Mouse (Mus musculus): Measurements from ENCODE around the gene Ampd3.
A peak's percentile ranks its signal among the peaks of the same experiment; 100 is the strongest.

The Ampd3 gene

GRCm38 (mm10) chr7:110768001-110768400, at the start of gene Ampd3:
TSS of gene Ampd3 (plus strand) at chr7:110768206.
- DNase-seq (ENCODE audit: low spot score in 2 of 2), result no peak

- DNase-seq (ENCODE audit: low spot score in 2 of 2), result no peak
These were observed 49.5 kb upstream of the Ampd3 start for GRCm38 (mm10) chr7:110718505-110718904.

- no peak for DNase-seq (ENCODE audit: low spot score in 2 of 2)
These were observed 48.1 kb upstream of the Ampd3 start for GRCm38 (mm10) chr7:110719857-110720256.

DNA sequence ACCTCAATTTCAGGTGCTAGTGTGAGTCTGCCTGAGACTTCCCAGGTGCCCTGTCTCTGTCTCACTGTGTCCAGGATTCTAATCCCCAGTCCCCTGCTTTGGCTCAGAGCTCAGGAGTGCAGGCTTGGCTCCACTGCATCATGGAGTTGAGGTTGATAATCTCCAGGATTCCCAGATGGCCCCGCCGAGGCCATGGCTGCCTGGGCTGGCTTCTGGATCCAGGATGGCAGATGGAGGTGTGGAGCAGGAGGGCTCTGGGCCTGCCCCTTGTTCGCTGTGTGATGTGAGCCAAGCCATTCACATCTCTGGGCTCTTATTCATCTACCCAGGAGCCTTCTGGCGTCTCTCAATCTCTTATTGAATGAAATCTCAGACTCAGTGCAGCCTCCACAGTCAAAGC, 45.8 kb upstream of the Ampd3 start:
- no peak for DNase-seq (ENCODE audit: low spot score in 2 of 2)

DNA sequence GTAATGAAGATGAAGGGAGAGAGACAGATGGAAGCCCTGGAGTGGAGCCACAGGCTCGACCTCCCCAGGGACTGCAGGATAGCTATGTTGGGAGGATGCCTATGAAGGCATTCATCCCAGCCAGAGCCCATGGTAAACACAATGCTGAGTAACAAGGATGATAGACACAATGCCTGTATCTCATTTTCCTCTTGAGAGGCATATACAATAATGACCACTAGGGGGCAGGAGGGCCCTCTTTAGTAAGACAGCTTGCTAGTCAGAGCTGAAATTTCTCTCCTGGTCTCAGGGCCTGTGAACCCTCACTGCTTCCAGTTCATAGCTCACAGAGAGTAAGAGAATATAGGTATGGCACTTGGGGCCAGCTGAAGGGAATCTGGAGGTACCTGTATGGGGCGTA, 41.0 kb upstream of the Ampd3 start:
- DNase-seq (ENCODE audit: low spot score in 2 of 2), result peak; percentile 5 to 69

DNA sequence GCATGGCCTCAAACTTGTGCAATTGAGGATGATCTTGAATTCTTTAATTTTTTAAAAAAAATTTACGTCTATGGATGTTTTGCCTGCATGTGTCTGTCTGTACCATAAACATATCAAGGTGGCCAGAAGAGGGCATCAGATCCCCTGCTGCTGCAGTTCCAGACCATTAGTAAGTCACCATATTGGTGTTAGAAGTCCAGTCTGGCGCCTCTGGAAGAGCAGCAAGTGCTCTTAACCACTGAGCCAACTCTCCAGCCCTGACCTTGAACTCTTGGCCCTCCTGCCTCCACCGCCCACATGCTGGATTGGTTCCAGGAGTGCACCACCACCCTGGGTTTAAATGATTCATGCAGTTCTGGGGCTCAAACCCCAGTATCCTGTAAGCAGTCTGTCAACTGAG, 39.1 kb upstream of the Ampd3 start:
- DNase-seq (ENCODE audit: low spot score in 2 of 2), result peak in 1 of 2 experiments; percentile 11

- DNase-seq (ENCODE audit: low spot score in 2 of 2), result no peak
These were observed 38.7 kb upstream of the Ampd3 start for GRCm38 (mm10) chr7:110729295-110729694.

DNA sequence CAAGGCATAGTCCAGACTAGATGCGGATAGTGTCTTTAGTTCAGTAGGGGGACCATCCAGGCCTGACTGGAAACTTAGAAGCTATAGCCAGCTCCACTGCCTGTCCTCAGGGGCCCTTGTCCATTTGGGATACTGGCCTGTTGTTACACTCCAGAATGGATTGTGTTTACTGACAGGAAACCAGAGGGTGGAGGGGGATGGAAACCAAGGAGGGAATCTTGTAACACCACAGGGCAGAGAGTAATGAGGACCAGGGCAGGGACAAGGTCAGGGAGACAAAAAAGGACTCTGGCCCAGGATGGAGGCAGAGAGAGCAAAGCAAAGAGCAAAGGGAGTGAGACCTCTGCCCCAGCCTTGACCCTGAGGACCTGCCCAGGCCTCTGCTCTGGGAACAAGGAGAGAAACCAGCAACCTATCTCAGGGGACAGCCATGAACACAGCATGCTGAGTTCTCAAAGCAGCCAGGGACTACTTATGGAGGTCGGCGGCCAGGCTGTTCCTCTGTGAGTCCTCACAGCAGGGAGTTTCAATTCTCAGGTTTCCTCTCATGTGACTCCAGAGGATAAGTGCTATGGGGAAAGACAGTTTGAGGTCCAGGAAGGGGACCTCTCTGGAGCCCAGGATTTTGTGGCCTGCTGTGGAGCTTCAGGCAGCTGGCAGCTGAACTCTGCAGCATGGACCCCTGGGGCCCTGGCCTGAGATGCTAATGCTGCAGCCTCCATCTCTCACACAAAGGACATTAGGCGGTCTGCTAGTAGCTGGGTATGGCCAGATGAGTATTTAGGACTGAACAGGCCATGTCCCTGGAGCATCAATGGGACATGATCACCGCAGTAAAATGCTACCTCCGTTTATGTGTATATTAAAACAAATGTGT, 36.7 kb upstream of the Ampd3 start:
- DNase-seq (ENCODE audit: low spot score in 2 of 2), result no peak

- DNase-seq (ENCODE audit: low spot score in 2 of 2), result no peak
These were observed 35.9 kb upstream of the Ampd3 start for GRCm38 (mm10) chr7:110732001-110732632.

- no peak for DNase-seq (ENCODE audit: low spot score in 2 of 2)
These were observed 31.1 kb upstream of the Ampd3 start for GRCm38 (mm10) chr7:110736914-110737313.

- no peak for DNase-seq (ENCODE audit: low spot score in 2 of 2)
These were observed 28.2 kb upstream of the Ampd3 start for GRCm38 (mm10) chr7:110739764-110740163.

DNA sequence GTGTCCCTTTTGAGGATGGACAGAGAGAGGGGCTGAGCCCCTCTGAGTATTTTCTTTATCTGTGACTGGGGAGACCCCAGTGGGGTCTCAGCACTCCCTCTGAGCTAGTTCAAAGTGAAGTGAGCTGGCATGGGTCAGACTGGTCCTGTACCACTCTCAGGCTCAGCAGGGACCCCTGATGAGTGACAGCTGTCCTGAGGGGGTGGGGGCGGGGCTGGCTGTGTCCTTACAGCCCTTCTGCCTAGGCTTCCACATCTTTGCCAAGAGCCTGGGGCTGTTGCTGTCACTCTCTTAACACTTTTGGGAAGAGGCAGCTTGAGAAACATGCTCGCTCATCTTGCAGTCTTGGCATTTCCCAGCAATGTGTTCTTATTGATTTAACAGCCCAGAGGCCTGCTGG, 27.8 kb upstream of the Ampd3 start:
- DNase-seq (ENCODE audit: low spot score in 2 of 2), result no peak

- DNase-seq (ENCODE audit: low spot score in 2 of 2), result no peak
These were observed 26.0 kb upstream of the Ampd3 start for GRCm38 (mm10) chr7:110742022-110742421.

DNA sequence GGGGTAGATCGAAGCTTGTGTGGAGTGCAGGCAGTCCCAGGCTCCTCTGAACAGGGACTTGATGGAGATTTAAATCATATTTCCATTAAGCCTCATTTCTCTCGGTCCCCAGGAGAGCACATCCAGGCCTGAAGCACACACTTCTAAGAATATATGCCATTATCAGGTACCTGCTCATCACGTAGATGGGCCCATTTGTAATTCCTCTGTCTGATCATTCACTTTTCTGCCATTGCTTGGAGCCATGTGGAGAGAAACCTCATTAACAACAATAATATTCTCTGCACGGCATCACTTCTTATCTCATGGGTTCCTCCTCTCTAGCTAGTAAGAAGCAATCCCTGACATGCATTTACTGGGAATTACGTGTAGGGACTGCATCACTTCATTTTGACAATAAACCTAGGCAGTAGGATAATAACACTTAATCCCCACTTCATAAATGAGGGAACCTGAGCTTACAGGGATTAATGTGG, 21.9 kb upstream of the Ampd3 start:
- DNase-seq (ENCODE audit: low spot score in 2 of 2), result no peak

- no peak for DNase-seq (ENCODE audit: low spot score in 2 of 2)
These were observed 21.2 kb upstream of the Ampd3 start for GRCm38 (mm10) chr7:110746809-110747208.

- DNase-seq (ENCODE audit: low spot score in 2 of 2), result no peak
These were observed 17.2 kb upstream of the Ampd3 start for GRCm38 (mm10) chr7:110750834-110751233.

DNA sequence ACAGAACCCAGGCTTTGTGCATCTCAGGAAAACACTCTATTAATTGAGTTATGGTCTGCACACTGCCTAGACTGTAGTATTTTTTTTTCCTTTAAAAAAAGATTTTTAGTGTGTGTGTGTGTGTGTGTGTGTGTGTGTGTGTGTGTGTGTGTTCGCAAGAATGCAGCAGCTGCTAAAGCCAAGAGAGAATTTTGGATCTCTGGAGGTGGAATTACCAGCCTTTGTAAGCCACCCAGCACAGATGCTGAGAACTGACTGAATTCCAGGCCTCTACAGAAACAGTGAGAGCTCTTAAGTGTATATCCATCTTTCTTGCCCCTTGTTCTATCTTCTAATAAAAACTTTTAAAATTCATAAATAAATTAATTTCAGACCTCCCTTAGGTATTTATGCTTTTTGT, 16.4 kb upstream of the Ampd3 start:
- DNase-seq (ENCODE audit: low spot score in 2 of 2), result no peak

GRCm38 (mm10) chr7:110753310-110753709, 14.7 kb upstream of the Ampd3 start:
- DNase-seq (ENCODE audit: low spot score in 2 of 2), result no peak

GRCm38 (mm10) chr7:110753926-110754330, 14.1 kb upstream of the Ampd3 start:
- no peak for DNase-seq (ENCODE audit: low spot score in 2 of 2)

- no peak for DNase-seq (ENCODE audit: low spot score in 2 of 2)
These were observed 11.6 kb upstream of the Ampd3 start for GRCm38 (mm10) chr7:110756440-110756839.

- DNase-seq (ENCODE audit: low spot score in 2 of 2), result no peak
These were observed 5.3 kb upstream of the Ampd3 start for GRCm38 (mm10) chr7:110762605-110763180.

GRCm38 (mm10) chr7:110768451-110769064, 552 bp downstream of the Ampd3 start:
- DNase-seq (ENCODE audit: low spot score in 2 of 2), result peak; percentile 42 to 55

Data from thymus, postnatal 10 days (tissue).